Mouse (Mus musculus): ENCODE data around the gene Zfp777. TPM values are rescaled to one million over a fixed set of nuclear protein-coding genes. Genes with fewer than 3 reads are reported as not detected.

Zfp777 gene
- total RNA-seq (2023; ENCODE audit: inconsistent age), result 39.8 to 49.4 TPM (median 43.1 TPM) in 4 replicates

GRCm38 (mm10) chr6:48048426-48049272, at the start of gene Zfp777:
Zfp777 (minus strand) TSS chr6:48048911.

DNA sequence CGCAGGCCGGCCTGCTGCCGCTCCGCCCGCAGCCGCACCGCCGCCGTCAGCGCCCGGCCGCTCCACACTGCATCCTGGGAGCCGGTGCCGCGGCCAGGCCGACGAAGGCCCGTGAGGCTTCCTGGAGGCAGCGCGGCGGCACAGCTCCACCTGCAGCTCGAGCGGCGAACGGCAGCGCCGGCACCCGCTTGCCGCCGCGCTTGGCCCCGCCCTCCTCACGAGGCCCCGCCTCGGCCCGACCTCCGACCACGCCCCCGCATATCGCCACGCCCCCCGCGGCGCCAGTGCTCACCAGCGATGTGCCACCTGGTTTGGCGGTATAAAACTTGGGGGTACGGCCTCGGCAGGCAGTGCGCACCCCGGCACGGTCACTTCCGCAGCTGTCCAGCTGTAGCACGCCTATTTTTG, 37.8 kb upstream of the Zfp777 start, which contains the start of gene Zfp746:
Gene Zfp746, minus strand, starts transcription at position 123 of the 408 bp plus-strand sequence.

Other genes starting within 250 kb of the Zfp777 start
- gene Pdia4, start 235.5 kb downstream of the Zfp777 start, total RNA-seq (2023; ENCODE audit: inconsistent age), result 216 to 266 TPM (median 226 TPM) in 4 replicates
- gene Zfp786, start 218.0 kb downstream of the Zfp777 start, total RNA-seq (2023; ENCODE audit: inconsistent age), result 0.16 to 0.21 TPM in 2 of 4 replicates, not detected in the others
- 28.0 to 29.5 TPM (median 29.0 TPM) in 4 replicates for gene Zfp398, start 213.2 kb downstream of the Zfp777 start, total RNA-seq (2023; ENCODE audit: inconsistent age)
- gene Zfp282, start 171.7 kb downstream of the Zfp777 start, total RNA-seq (2023; ENCODE audit: inconsistent age), result 14.4 to 15.4 TPM (median 15.1 TPM) in 4 replicates
- gene Zfp212, start 128.4 kb downstream of the Zfp777 start, total RNA-seq (2023; ENCODE audit: inconsistent age), result 29.3 to 32.7 TPM (median 31.7 TPM) in 4 replicates
- 25.1 to 35.4 TPM (median 29.6 TPM) in 4 replicates for gene Zfp956, start 95.5 kb downstream of the Zfp777 start, total RNA-seq (2023; ENCODE audit: inconsistent age)
- gene Zfp746, start 37.7 kb upstream of the Zfp777 start, total RNA-seq (2023; ENCODE audit: inconsistent age), result 64.2 to 68.7 TPM (median 66.6 TPM) in 4 replicates

All from B cell, adult (primary cell).